Mouse (Mus musculus): Measurements from ENCODE around the gene Epop. TPM values are rescaled to one million over a fixed set of nuclear protein-coding genes. Genes with fewer than 3 reads are reported as not detected.
"Not testable (repeated sequence)": the region's sequence is repeated elsewhere in the genome, so short reads cannot be mapped to it uniquely, and the experiment has no call there.

The Epop gene
- polyA plus RNA-seq, 1 experiment from 2014 or later = 4.3 TPM

DNA sequence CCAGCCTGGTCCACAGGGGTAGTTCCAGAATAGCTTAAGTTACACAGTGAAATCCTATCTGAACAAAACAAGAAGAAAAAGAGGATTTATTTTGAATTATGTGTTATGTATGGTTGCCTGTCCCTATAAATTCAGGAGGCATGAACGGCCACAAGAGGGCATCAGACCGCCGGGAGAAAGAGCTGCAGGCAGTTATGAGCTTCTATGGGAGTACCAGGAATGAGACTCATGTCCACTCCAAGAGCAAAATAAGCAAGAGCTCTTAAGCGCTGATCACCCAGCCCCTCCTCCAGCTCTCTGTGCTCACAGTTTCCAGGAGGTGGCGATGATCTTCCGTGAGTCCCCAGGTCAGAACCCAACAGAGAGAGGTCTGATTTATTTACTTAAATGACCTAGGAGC lies 15.3 kb upstream of the Epop start:
- Histone ChIP-seq H3K4me2 (replicated peaks) (no peak overlapping the region), H3K36me3 (no peaks in the 10 kb centered on the region), H3K9me3 (replicated peaks) (no peaks in the 10 kb centered on the region), H3K27ac (replicated peaks) (no peak overlapping the region), H3K27me3 (no peaks in the 10 kb centered on the region), H3K9ac (no peak overlapping the region), H3K4me1 (no peaks in the 10 kb centered on the region), H3K4me3 (replicated peaks) (no peak overlapping the region)
- ATAC-seq (ENCODE audit: insufficient number of reproducible peaks, low FRiP score, low TSS enrichment, low read depth) = no peak
- 5% methylated on average over 6 of the region's 6 CpGs for WGBS

DNA sequence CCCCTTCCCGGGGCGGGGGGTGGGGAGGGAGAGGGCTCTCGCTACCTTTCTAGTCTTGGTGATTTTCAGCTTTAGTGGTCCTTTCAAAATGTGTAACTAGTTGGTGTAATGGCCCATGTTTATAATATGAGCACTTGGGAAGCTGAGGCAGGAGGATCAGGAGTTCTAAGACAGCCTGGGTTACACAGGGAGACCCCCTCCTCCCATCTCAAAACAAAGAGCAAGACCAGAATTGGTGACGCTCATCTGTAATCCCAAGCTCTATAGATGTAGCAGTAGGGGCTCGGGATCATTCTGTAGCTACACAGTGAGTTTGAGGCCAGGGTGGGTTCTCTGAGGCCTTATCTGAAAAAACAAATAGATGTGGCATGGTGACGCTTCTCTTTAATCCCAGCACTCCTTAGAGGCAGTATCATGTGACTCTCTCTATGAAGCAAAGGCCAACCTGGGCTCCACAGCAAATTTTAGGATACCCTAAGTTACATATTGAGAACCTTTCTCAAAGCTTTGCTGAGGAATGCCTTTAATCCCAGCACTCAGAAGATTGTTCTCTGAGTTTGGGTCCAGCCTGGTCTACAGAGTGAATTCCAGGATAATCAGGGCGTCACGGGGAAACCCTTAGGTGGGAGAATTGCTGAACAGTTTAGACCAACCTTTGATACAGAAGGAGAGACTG lies 14.0 kb upstream of the Epop start:
- H3K9me3 ChIP-seq (replicated peaks) = no peaks in the 10 kb centered on the region
- no peak overlapping the region for H3K27ac ChIP-seq (replicated peaks)
- no peak overlapping the region for H3K4me3 ChIP-seq (replicated peaks)
- H3K4me1 ChIP-seq = no peaks in the 10 kb centered on the region
- no peak overlapping the region for H3K4me2 ChIP-seq (replicated peaks)
- H3K9ac ChIP-seq = no peak overlapping the region
- no peaks in the 10 kb centered on the region for H3K27me3 ChIP-seq
- no peak for ATAC-seq (ENCODE audit: insufficient number of reproducible peaks, low FRiP score, low TSS enrichment, low read depth)
- WGBS = 79% methylated on average over 8 of the region's 8 CpGs
- no peaks in the 10 kb centered on the region for H3K36me3 ChIP-seq

DNA sequence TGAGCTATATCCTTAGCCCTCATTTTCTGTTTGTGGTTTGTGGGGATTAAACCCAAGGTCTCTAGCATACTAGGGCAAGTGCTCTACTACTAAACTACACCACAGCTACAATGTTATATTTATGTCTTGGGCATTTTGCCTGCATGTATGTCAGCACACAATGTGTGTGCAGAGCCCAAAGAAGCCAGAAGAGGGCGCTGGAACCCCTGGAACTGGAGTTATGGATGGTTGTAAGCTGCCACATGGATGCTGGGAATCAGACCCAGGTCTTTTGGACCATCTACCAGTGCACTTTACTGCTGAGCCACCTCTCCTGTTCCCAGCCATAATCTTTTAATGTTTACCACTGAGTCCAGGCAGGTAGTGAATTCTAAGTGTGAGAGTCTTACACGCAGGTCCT lies 13.2 kb upstream of the Epop start:
- H3K4me2 ChIP-seq (replicated peaks) = no peak overlapping the region
- no peaks in the 10 kb centered on the region for H3K4me1 ChIP-seq
- ATAC-seq (ENCODE audit: insufficient number of reproducible peaks, low FRiP score, low TSS enrichment, low read depth) = no peak
- no peaks in the 10 kb centered on the region for H3K9me3 ChIP-seq (replicated peaks)
- no peaks in the 10 kb centered on the region for H3K36me3 ChIP-seq
- H3K4me3 ChIP-seq (replicated peaks) = no peak overlapping the region
- no peak overlapping the region for H3K27ac ChIP-seq (replicated peaks)
- WGBS = 47% methylated on average over 2 of the region's 2 CpGs
- H3K27me3 ChIP-seq = no peaks in the 10 kb centered on the region
- no peak overlapping the region for H3K9ac ChIP-seq

DNA sequence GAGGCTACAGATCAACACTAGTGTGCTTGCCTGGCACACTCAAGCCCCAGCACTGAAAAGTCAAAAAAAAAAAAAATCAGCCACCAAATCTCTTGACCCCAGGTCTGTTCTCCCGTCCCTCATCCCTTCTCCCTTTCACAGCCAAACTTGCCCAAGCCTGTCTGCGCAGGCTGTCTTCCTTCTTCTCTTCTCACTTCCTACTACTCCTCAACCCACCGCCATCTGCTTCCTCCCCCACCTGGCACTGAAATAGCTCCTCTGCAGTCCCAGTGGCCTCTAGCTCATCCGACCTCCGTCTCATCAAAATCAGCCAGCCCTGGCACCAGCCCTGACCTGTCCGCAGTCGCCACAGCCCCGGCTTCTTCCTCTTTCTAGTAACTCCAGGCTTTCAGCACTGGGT lies 12.2 kb upstream of the Epop start:
- Histone ChIP-seq H3K4me3 (replicated peaks) (no peak overlapping the region), H3K27ac (replicated peaks) (no peak overlapping the region), H3K36me3 (no peaks in the 10 kb centered on the region), H3K9ac (no peak overlapping the region), H3K4me1 (no peaks in the 10 kb centered on the region), H3K27me3 (no peaks in the 10 kb centered on the region), H3K4me2 (replicated peaks) (no peak overlapping the region), H3K9me3 (replicated peaks) (no peaks in the 10 kb centered on the region)
- ATAC-seq (ENCODE audit: insufficient number of reproducible peaks, low FRiP score, low TSS enrichment, low read depth) = no peak
- 51% methylated on average over 8 of the region's 8 CpGs for WGBS

DNA sequence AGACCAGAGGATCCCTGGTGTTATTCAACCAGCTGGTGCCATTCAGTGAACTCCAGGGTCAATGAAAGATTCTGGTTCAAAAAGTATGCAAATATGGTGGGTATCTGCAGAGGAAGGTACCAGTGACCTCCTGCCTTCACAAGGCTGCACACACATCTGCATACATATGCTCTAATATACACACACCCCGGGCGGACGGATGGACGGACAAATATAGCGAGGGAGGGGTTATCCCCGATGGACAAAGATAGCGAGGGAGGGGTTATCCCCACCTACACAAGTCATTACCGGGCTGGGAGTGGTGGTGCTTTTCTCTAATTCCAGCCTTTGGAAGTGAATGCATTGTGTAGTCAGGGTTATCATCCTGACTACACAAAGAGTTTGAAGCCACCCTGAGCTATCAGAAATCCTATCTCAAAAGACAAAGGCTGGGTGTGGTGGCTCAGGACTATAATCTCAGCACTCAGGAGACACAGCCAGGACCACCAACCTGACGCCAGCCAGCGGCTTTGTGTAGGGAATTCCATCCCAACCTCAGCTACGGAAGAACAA lies 6.0 kb upstream of the Epop start:
- H3K4me1 ChIP-seq = no peaks in the 10 kb centered on the region
- no peaks in the 10 kb centered on the region for H3K9me3 ChIP-seq (replicated peaks)
- no peak overlapping the region for H3K4me3 ChIP-seq (replicated peaks)
- H3K27ac ChIP-seq (replicated peaks) = no peak overlapping the region
- 80% methylated on average over 11 of the region's 11 CpGs for WGBS
- no peak overlapping the region for H3K4me2 ChIP-seq (replicated peaks)
- no peaks in the 10 kb centered on the region for H3K36me3 ChIP-seq
- ATAC-seq (ENCODE audit: insufficient number of reproducible peaks, low FRiP score, low TSS enrichment, low read depth) = no peak
- H3K27me3 ChIP-seq = peaks cover 13% of the 10 kb centered on the region
- H3K9ac ChIP-seq = no peak overlapping the region

GRCm38 (mm10) chr11:97632440-97632839 lies 2.9 kb upstream of the Epop start:
- not testable (repeated sequence) for H3K9ac ChIP-seq; H3K4me2 ChIP-seq (replicated peaks); H3K9me3 ChIP-seq (replicated peaks); ATAC-seq (ENCODE audit: insufficient number of reproducible peaks, low FRiP score, low TSS enrichment, low read depth); H3K4me3 ChIP-seq (replicated peaks); H3K36me3 ChIP-seq; H3K27ac ChIP-seq (replicated peaks)
- Histone ChIP-seq H3K27me3 (peaks cover 43% of the 10 kb centered on the region), H3K4me1 (peaks cover 29% of the 10 kb centered on the region)
- 81% methylated on average over 4 of the region's 4 CpGs for WGBS

DNA sequence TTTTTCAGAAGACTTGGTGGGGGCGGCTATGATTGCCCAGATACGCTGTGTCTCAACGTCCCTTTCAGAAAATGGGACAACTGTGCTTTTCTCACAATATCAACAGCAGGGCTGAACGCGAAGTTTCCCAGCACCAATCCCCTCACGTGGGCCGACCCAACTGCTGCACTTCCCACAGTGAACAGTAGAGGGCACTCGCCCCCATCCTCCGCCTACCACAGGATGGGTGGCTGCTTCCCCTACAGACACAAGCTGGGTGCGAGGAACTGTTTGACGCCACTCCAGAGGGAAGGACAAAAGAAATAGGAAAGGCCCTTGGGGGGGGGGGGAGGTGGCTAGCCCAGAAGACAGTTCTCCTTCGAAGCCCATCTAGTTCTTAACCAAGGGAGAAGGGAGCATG lies 2.4 kb upstream of the Epop start:
- Histone ChIP-seq H3K9me3 (replicated peaks) (no peaks in the 10 kb centered on the region), H3K36me3 (no peaks in the 10 kb centered on the region), H3K4me1 (peaks cover 33% of the 10 kb centered on the region), H3K4me3 (replicated peaks) (no peak overlapping the region), H3K27ac (replicated peaks) (no peak overlapping the region), H3K4me2 (replicated peaks) (no peak overlapping the region), H3K27me3 (peaks cover 47% of the 10 kb centered on the region), H3K9ac (no peak overlapping the region)
- 3% methylated on average over 12 of the region's 12 CpGs for WGBS
- no peak for ATAC-seq (ENCODE audit: insufficient number of reproducible peaks, low FRiP score, low TSS enrichment, low read depth)

DNA sequence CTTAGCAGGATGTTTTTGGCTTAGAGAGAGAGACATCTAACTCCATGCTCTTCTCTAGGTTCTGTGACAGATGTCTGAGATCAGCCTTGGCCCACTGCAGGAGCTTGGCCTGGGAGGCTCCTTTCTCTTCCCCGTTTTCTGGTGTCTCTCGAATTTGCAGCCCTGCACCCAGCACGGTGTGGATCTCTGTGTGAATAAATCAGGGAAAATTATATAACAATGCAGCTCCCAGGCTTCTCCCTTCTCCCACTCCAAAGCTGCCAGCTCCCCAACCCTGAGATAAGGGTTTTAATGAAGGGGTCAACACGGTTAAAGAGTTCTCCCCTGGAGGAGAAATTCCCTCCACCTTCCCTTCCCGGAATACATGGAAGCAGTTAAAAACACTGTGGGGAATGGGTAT lies 2.0 kb upstream of the Epop start:
- H3K9me3 ChIP-seq (replicated peaks) = no peaks in the 10 kb centered on the region
- no peak overlapping the region for H3K4me2 ChIP-seq (replicated peaks)
- WGBS = 14% methylated on average over 5 of the region's 5 CpGs
- ATAC-seq (ENCODE audit: insufficient number of reproducible peaks, low FRiP score, low TSS enrichment, low read depth) = no peak
- H3K4me1 ChIP-seq = peaks cover 36% of the 10 kb centered on the region
- H3K4me3 ChIP-seq (replicated peaks) = no peak overlapping the region
- H3K27ac ChIP-seq (replicated peaks) = no peak overlapping the region
- H3K9ac ChIP-seq = no peak overlapping the region
- H3K27me3 ChIP-seq = peaks cover 52% of the 10 kb centered on the region
- H3K36me3 ChIP-seq = no peaks in the 10 kb centered on the region

- WGBS = 18% methylated on average over 2 of the region's 2 CpGs
- H3K9ac ChIP-seq = no peak overlapping the region
- no peak overlapping the region for H3K4me2 ChIP-seq (replicated peaks)
- H3K9me3 ChIP-seq (replicated peaks) = no peaks in the 10 kb centered on the region
- peaks cover 56% of the 10 kb centered on the region for H3K27me3 ChIP-seq
- peaks cover 39% of the 10 kb centered on the region for H3K4me1 ChIP-seq
- no peaks in the 10 kb centered on the region for H3K36me3 ChIP-seq
- no peak overlapping the region for H3K27ac ChIP-seq (replicated peaks)
- ATAC-seq (ENCODE audit: insufficient number of reproducible peaks, low FRiP score, low TSS enrichment, low read depth) = no peak
- H3K4me3 ChIP-seq (replicated peaks) = no peak overlapping the region
These were observed 1.5 kb upstream of the Epop start for GRCm38 (mm10) chr11:97631046-97631445.

GRCm38 (mm10) chr11:97628568-97629518 lies 659 bp downstream of the Epop start:
- Histone ChIP-seq H3K4me2 (replicated peaks) (peak overlapping the region; percentile 96), H3K9me3 (replicated peaks) (no peaks in the 10 kb centered on the region), H3K4me3 (replicated peaks) (peak overlapping the region; percentile 71), H3K4me1 (peaks cover 39% of the 10 kb centered on the region), H3K9ac (peak overlapping the region; percentile 63), H3K27me3 (peaks cover 78% of the 10 kb centered on the region), H3K27ac (replicated peaks) (no peak overlapping the region), H3K36me3 (no peaks in the 10 kb centered on the region)
- WGBS = under 1% methylated on average over 96 of the region's 106 CpGs
- ATAC-seq (ENCODE audit: insufficient number of reproducible peaks, low FRiP score, low TSS enrichment, low read depth) = no peak

DNA sequence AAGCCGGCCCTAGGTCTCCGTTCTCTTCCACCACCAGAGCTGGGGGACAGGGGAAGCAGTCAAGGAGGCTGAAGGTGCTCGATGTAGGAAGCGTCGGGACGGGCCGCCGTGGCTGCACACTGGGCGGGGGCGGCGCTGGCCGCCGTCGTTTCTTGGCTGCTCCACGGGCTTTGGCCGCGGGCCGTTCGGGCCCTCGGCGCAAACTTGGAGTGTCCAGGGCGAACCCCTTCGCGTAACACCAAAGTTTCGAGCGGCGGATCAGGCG lies 1.3 kb downstream of the Epop start:
- Histone ChIP-seq H3K27me3 (peaks cover 83% of the 10 kb centered on the region), H3K27ac (replicated peaks) (no peak overlapping the region), H3K4me1 (peaks cover 39% of the 10 kb centered on the region), H3K36me3 (no peaks in the 10 kb centered on the region), H3K4me3 (replicated peaks) (peak overlapping the region; percentile 71), H3K4me2 (replicated peaks) (peak overlapping the region; percentile 96), H3K9ac (no peak overlapping the region), H3K9me3 (replicated peaks) (no peaks in the 10 kb centered on the region)
- no peak for ATAC-seq (ENCODE audit: insufficient number of reproducible peaks, low FRiP score, low TSS enrichment, low read depth)
- WGBS = under 1% methylated on average over 28 of the region's 28 CpGs

All from embryonic facial prominence, embryonic 15.5 days (tissue).